Mouse (Mus musculus) heart, embryonic 13.5 days (tissue): ENCODE results near the gene Krt16. TPM values are rescaled to one million over a fixed set of nuclear protein-coding genes. Genes with fewer than 3 reads are reported as not detected.
"Not testable (repeated sequence)": the region's sequence is repeated elsewhere in the genome, so short reads cannot be mapped to it uniquely, and the experiment has no call there.

ENCODE experiments used
- ATAC-seq: fragments of 200-750 bp; cut with Nextera tagmentation; 2 replicates; pipeline ENCODE4 v1.8.0; 2017; ENCODE audit warnings: moderate TSS enrichment; ENCODE audit not compliant: insufficient number of reproducible peaks, low FRiP score, low TSS enrichment; ENCODE audit errors: extremely low read depth
- H3K27ac ChIP-seq: fragments of 300-500 bp; sonication (generic); replicated peaks from 2 replicates; pipeline ENCODE4 v1.5.1; 2015; ENCODE audit warnings: moderate library complexity, mild to moderate bottlenecking, inconsistent platforms
- H3K27me3 ChIP-seq: fragments of 300-500 bp; sonication (generic); replicated peaks from 2 replicates; pipeline ENCODE4 v1.6.1; 2015; ENCODE audit warnings: mild to moderate bottlenecking, inconsistent platforms
- H3K36me3 ChIP-seq: fragments of 300-500 bp; sonication (generic); 2 replicates; pipeline ENCODE4 v1.6.1; 2015; ENCODE audit warnings: mild to moderate bottlenecking, inconsistent platforms
- H3K4me1 ChIP-seq: fragments of 300-500 bp; sonication (generic); 2 replicates; pipeline ENCODE4 v1.6.1; 2015; ENCODE audit warnings: inconsistent platforms
- H3K4me2 ChIP-seq: fragments of 300-500 bp; sonication (generic); 2 replicates; pipeline ENCODE4 v1.6.1; 2015; ENCODE audit warnings: inconsistent platforms, mild to moderate bottlenecking, moderate library complexity
- H3K4me3 ChIP-seq: fragments of 300-500 bp; sonication (generic); 2 replicates; pipeline ENCODE4 v1.5.1; 2015; ENCODE audit warnings: moderate library complexity, mild to moderate bottlenecking, inconsistent platforms
- H3K9ac ChIP-seq: fragments of 300-500 bp; sonication (generic); 2 replicates; pipeline ENCODE4 v1.6.1; 2015; ENCODE audit warnings: inconsistent platforms, mild to moderate bottlenecking, moderate library complexity
- H3K9me3 ChIP-seq: fragments of 300-500 bp; sonication (generic); 2 replicates; pipeline ENCODE4 v1.6.1; 2016; ENCODE audit warnings: inconsistent platforms
- WGBS: fragments of 180-500 bp; shearing (Covaris S2); methylation state at CpG from one replicate; pipeline ENCODE4 v1.1.7; 2015; ENCODE audit warnings: mixed read lengths; 5-methylcytosine and 5-hydroxymethylcytosine counted together
- polyA plus RNA-seq: library from polyadenylated mRNA; unstranded; fragments of >200 nt; fragmentation: Nextera tagmentation; extraction: Ambion mirVana; gene quantifications from 2 replicates; pipeline ENCODE4 v1.2.1, GENCODE M21; 2015

The Krt16 gene
- polyA plus RNA-seq, 1 experiment from 2014 or later = not detected

DNA sequence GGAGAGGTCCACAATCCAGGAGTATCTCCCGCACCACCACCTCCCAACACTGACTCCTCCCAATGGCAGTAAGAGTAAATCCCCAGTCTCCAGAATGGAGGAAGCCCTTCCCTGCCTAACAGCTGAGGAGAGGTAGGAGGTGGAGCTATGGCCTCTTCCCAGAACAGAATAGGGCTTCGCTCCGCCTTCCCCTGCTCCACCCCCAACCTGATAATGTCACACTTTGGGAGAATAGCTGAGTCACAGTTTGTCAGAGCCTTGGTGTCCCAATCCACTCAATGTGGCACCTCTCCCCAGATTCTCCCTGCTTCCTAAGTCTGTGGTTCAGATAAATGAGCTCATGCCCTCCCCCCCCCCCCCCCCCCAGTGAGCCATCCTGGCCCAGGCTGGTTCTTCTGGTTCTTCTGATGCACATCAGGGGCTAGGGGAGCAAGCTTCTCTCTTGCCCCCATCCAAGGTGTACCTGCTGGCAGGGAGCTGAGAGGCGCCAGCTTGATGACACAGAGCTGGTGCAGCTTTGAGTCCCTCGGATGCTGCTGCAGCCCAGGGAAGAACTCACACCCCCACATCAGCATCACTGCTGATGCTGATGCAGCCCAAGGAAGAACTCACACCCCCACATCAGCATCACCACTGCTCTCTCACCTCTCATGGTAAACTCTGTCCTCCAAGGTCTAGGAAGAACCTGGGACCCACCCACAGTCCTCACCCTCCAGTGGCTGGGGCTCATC lies 5.8 kb upstream of the Krt16 start:
- Histone ChIP-seq H3K4me3 (no peak overlapping the region), H3K27ac (no peak overlapping the region), H3K4me2 (no peak overlapping the region), H3K9me3 (no peaks in the 10 kb centered on the region), H3K4me1 (no peaks in the 10 kb centered on the region), H3K9ac (no peak overlapping the region), H3K36me3 (no peaks in the 10 kb centered on the region), H3K27me3 (peaks cover 7% of the 10 kb centered on the region; the same call in 1 of the 2 replicates)
- ATAC-seq = no peak
- 50% methylated on average over 5 of the region's 5 CpGs for WGBS

DNA sequence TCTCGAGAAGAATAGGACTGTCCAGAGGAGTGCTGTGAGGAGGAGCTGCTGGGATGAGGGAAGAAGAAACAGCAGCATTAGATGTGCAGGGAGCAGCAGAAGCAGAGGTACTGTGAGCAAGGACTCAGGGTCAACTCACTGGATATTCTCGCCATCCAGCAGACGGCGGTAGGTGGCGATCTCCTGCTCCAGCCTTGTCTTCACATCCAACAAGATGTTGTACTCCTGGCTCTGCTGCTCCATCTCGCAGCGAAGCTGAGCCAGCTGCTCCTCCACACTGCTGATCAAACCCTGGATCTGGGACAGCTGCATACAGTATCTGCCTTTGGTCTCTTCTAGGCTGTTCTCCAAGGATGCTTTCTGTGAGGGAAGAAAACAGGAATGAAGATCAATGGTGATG lies 2.2 kb downstream of the Krt16 start:
- not testable (repeated sequence) for H3K36me3 ChIP-seq, H3K9me3 ChIP-seq, ATAC-seq, H3K27ac ChIP-seq, H3K4me3 ChIP-seq, H3K4me2 ChIP-seq, H3K27me3 ChIP-seq, H3K9ac ChIP-seq, H3K4me1 ChIP-seq
- 57% methylated on average over 7 of the region's 7 CpGs for WGBS

DNA sequence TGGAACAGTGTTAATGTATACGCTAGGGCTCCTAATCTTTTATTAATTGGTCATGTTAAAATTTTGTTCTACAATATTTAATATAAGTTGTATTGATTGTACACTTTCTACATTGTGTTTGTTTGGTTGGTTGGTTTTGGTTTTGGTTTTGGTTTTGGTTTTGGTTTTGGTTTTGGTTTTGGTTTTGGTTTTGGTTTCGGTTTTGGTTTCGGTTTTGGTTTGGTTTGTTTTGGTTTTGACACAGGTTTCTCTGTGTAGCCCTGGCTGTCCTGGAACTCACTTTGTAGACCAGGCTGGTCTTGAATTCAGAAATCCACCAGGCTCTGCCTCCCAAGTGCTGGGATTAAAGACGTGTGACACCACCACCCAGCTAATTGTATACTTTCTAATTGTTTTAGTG lies 8.4 kb downstream of the Krt16 start:
- H3K27ac ChIP-seq, H3K4me1 ChIP-seq, H3K4me2 ChIP-seq, H3K27me3 ChIP-seq, H3K4me3 ChIP-seq, ATAC-seq, H3K9ac ChIP-seq, H3K9me3 ChIP-seq, H3K36me3 ChIP-seq: not testable (repeated sequence)
- WGBS = 76% methylated on average over 4 of the region's 4 CpGs

DNA sequence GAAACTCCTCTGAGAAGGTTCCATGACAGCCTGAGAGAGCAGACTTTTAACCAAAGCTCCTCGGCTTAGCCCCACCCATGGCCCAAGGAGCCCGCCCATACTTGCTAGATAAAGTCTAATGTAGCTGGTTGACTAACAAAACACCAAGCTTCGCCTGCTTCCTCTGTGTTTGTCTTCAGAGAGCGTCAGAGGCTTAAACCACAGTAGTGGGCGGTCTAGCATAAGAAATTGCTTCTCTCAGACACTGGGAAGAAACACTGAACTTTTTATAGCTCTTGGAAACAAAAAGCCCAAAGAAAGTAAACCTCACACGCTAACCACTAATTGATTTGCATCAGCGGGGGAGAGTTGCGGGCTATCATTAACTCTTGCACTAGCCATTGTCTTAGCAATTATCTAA lies 27.0 kb downstream of the Krt16 start:
- 59% methylated on average over 8 of the region's 8 CpGs for WGBS
- H3K4me1 ChIP-seq = no peaks in the 10 kb centered on the region
- H3K4me2 ChIP-seq = no peak overlapping the region
- no peak overlapping the region for H3K27ac ChIP-seq
- no peak overlapping the region for H3K4me3 ChIP-seq
- no peak overlapping the region for H3K9ac ChIP-seq
- H3K27me3 ChIP-seq = no peaks in the 10 kb centered on the region
- H3K9me3 ChIP-seq = peaks cover 11% of the 10 kb centered on the region
- no peak for ATAC-seq
- no peaks in the 10 kb centered on the region for H3K36me3 ChIP-seq

DNA sequence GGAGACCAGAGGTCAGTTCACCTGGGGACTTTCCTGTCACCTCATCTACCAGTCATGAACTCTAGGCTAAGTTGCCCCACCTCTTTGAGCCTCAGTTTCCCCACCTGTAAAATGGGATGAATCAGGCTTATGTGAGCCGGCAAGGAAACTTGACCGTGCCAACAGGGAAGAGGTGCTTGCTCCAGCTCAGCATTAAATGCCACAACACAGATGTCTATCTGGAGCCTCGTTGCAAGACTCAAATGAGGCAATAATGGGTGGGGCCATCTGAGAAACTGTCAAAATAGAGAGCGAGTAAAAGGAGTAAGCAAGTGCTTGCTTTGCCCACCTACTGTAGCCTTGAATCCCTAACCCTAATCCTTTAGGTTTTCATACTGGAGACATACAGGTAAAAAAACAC lies 29.4 kb downstream of the Krt16 start:
- Histone ChIP-seq H3K36me3 (no peaks in the 10 kb centered on the region), H3K9me3 (no peaks in the 10 kb centered on the region), H3K4me2 (no peak overlapping the region), H3K4me1 (no peaks in the 10 kb centered on the region), H3K4me3 (no peak overlapping the region), H3K9ac (no peak overlapping the region), H3K27me3 (0 out of 2 replicates have a peak, but pooled peaks cover 4% of the 10 kb centered on the region), H3K27ac (no peak overlapping the region)
- 83% methylated on average over 4 of the region's 4 CpGs for WGBS
- ATAC-seq = no peak

DNA sequence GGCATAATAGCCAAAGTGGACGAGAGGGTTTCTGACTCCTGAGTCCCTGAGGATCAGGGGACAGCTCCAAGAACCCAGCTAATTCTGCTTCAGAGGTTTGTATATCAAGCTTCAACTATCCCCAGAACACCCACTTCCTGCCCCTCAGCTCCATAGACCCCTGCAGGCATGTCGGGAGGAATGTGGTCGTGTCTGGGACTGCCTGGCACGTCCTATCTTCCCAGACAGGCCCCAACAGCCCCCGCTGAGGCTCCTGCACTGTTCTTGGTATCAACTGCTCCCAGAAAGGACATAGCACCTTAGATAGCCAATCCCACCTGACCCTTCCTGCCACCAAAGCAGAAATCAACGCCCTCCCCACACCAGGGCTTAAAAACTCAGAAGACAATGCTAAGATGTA lies 40.2 kb downstream of the Krt16 start:
- no peaks in the 10 kb centered on the region for H3K9me3 ChIP-seq
- no peaks in the 10 kb centered on the region for H3K36me3 ChIP-seq
- peaks cover 5% of the 10 kb centered on the region; the same call in 1 of the 2 replicates for H3K27me3 ChIP-seq
- H3K9ac ChIP-seq = no peak overlapping the region
- WGBS = 23% methylated on average over 6 of the region's 6 CpGs
- no peak for ATAC-seq
- H3K4me3 ChIP-seq = no peak overlapping the region
- no peak overlapping the region for H3K4me2 ChIP-seq
- no peaks in the 10 kb centered on the region for H3K4me1 ChIP-seq
- no peak overlapping the region for H3K27ac ChIP-seq

DNA sequence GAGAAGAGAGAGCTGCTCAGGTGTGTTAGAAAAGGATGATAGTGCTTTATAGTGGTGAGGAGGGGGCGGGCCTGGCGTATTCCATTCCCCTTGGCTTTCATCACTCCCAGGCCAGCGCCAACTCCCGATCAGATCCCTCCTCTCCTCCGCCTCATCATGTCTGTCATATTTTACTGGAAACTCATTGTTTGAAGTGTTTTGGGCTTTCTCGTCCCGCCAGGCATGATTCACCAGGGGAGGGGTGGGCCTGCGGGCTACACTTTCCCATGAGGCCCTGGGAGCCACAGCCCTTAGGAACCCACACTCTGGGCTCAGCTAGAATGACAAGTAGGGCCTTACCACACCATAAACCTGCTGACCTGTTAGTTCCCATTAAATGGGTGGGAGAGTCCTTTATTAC lies 41.2 kb downstream of the Krt16 start, which contains the start of gene Krt14:
Gene Krt14, minus strand, starts transcription at position 51 of the 400 bp plus-strand sequence.
- no peak within 1 kb of the TSS for H3K9ac ChIP-seq
- H3K36me3 ChIP-seq = no peaks in the 10 kb centered on the region
- no peaks in the 10 kb centered on the region for H3K4me1 ChIP-seq
- H3K27ac ChIP-seq = no peak within 1 kb of the TSS
- 81% methylated on average over 8 of the region's 8 CpGs for WGBS
- ATAC-seq = no peak
- H3K27me3 ChIP-seq = peaks cover 5% of the 10 kb centered on the region; the same call in 1 of the 2 replicates
- no peak within 1 kb of the TSS for H3K4me2 ChIP-seq
- no peak within 1 kb of the TSS for H3K4me3 ChIP-seq
- no peaks in the 10 kb centered on the region for H3K9me3 ChIP-seq

DNA sequence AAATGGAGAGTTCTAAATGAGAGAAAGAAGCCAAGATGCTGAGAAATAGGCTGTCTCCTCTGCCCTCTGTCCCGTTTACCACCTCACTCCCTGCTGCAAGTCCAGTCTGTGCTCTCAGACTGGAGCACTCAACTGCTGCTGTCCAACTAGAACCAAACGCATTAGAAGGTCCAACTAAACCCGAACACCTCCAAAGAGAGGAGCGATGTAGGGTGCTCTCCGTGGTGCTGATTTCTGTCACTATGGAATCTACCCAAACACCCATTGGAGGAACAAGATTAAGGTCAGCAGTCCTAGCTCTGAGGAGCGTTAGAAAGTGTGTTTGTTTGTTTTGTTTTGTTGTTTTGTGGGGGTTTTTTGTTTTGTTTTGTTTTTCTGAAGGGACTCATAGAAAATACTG lies 45.3 kb downstream of the Krt16 start:
- no peaks in the 10 kb centered on the region for H3K4me1 ChIP-seq
- H3K4me3 ChIP-seq = no peak overlapping the region
- H3K36me3 ChIP-seq = no peaks in the 10 kb centered on the region
- H3K4me2 ChIP-seq = no peak overlapping the region
- no peak overlapping the region for H3K27ac ChIP-seq
- no peak for ATAC-seq
- peaks cover under 1% of the 10 kb centered on the region; the same call in 1 of the 2 replicates for H3K27me3 ChIP-seq
- no peaks in the 10 kb centered on the region for H3K9me3 ChIP-seq
- whole genome bisulfite sequencing = 14% methylated on average over 6 of the region's 6 CpGs
- H3K9ac ChIP-seq = no peak overlapping the region

DNA sequence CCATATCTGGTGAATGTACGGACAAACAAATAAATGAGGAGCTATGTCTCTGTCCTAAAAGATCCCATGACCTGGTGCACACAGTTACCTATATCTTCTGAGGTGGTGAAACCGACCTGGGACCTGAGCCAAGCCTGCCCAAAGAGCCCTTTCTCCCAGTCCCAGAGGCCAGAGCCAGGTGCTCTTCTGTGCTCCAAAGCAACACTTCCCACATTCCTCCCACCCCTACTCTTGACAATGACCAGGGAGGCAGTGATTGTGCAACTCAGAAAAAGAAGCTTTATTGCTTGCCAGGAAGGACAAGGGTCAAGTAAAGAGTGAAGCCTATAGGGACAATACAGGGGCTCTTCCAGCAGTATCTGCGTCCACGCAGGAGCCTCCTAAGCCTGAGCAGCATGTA lies 45.8 kb downstream of the Krt16 start:
- H3K4me2 ChIP-seq = no peak overlapping the region
- H3K4me1 ChIP-seq = no peaks in the 10 kb centered on the region
- H3K9ac ChIP-seq = no peak overlapping the region
- H3K27me3 ChIP-seq = no peaks in the 10 kb centered on the region; the same call in 1 of the 2 replicates
- WGBS = 72% methylated on average over 4 of the region's 4 CpGs
- H3K9me3 ChIP-seq = no peaks in the 10 kb centered on the region
- no peaks in the 10 kb centered on the region for H3K36me3 ChIP-seq
- no peak overlapping the region for H3K4me3 ChIP-seq
- H3K27ac ChIP-seq = no peak overlapping the region
- no peak for ATAC-seq

DNA sequence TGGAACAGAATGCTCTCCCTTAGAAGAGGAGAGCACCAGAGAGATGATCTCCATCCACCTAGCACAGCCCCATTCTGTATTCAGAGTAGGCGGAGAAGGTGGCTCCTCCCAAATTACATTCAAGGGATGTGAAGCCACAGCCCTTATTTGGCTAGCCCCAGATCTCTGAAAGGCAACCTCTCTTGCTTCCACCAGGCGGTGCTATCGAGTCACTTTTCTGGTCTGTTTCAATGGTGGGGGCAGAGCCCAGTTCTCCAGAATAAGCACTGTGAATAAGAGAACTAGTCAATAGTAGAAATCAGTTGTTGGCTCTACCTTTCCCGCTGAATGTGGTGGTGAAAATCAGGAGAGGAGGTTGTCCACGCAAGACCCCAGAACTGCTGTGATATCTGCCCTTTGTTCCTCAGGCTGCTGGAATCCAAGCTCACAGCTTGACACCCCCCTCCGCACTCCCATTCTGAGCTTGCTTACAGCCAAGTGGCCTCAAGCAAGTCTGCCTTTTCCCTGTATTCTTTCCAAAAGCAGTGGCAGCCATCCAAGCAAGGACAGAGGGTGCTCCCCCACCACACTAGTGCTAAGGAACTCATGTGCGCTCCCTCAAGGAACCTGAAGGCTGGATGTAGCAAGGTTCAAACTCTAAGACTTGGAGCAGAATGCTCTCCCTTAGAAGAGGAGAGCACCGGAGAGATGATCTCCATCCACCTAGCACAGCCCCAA lies 48.4 kb downstream of the Krt16 start:
- WGBS = 38% methylated on average over 8 of the region's 8 CpGs
- Histone ChIP-seq H3K9ac (no peak overlapping the region), H3K4me2 (no peak overlapping the region), H3K27ac (no peak overlapping the region), H3K9me3 (no peaks in the 10 kb centered on the region), H3K27me3 (no peaks in the 10 kb centered on the region; the same call in 1 of the 2 replicates), H3K4me3 (no peak overlapping the region), H3K36me3 (no peaks in the 10 kb centered on the region), H3K4me1 (no peaks in the 10 kb centered on the region)
- ATAC-seq = no peak

DNA sequence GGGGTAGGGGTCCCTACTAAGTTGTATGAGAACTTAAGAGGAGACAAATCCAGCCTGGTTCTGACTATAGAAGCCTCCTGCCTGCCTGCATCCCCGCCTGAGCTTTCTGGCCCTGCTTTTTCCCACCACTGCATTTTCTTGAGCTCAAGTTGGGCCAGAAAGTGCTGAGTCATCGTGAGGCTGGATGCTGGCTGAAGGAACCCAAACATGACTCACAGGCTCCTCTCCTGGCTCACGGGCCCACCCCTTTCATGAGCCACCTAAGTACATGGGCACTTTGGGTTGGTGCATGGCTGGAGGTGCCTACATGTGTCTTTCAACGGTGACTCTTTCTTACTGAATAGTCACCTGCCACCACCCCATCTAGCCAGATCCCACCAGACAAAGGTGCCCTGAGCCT lies 50.0 kb downstream of the Krt16 start:
- H3K27me3 ChIP-seq = peaks cover under 1% of the 10 kb centered on the region; the same call in 1 of the 2 replicates
- no peak overlapping the region for H3K4me2 ChIP-seq
- no peaks in the 10 kb centered on the region for H3K36me3 ChIP-seq
- H3K9ac ChIP-seq = no peak overlapping the region
- no peaks in the 10 kb centered on the region for H3K9me3 ChIP-seq
- no peak for ATAC-seq
- 58% methylated on average over 4 of the region's 4 CpGs for WGBS
- H3K27ac ChIP-seq = no peak overlapping the region
- no peak overlapping the region for H3K4me3 ChIP-seq
- no peaks in the 10 kb centered on the region for H3K4me1 ChIP-seq
